Mouse (Mus musculus): ENCODE measurements at regions not wholly inside any gene's neighbourhood (a gene's known extent, or its start where the extent isn't known, plus 50 kb on each side); places are given as distances from the start of the nearest gene placed in this dataset.

GRCm38 (mm10) chr3:143291793-143292192, 410.0 kb upstream of the Pkn2 start:
- TF ChIP-seq CTCF (IDR thresholded peaks at IDR 0.05 in 2 of 3, conservative IDR thresholded peaks at IDR 0.05 in 1 of 3; ENCODE audit: control insufficient read depth in 1 of 3, insufficient read depth in 1 of 3, low read depth in 2 of 3, low read length in 3 of 3, poor library complexity in 1 of 3, severe bottlenecking in 1 of 3): no peak
- no peak for TF ChIP-seq EP300 (IDR thresholded peaks at IDR 0.05; ENCODE audit: low read depth in 1 of 2, low read length in 2 of 2)
- TF ChIP-seq POLR2A (IDR thresholded peaks at IDR 0.05; ENCODE audit: control insufficient read depth in 1 of 2, insufficient read depth in 1 of 2, low read depth in 1 of 2, low read length in 2 of 2, poor library complexity in 1 of 2): no peak
- no peak for TF ChIP-seq TAL1 (IDR thresholded peaks at IDR 0.05; ENCODE audit: low read length)
- no peak for TF ChIP-seq JUND (IDR thresholded peaks at IDR 0.05; ENCODE audit: low read depth, low read length)
- no peak for TF ChIP-seq KAT2A (conservative IDR thresholded peaks at IDR 0.05; ENCODE audit: low read depth, low read length)
- TF ChIP-seq ZMIZ1 (IDR thresholded peaks at IDR 0.05; ENCODE audit: low read depth, low read length): no peak
- no peak for TF ChIP-seq GATA1 (IDR thresholded peaks at IDR 0.05; ENCODE audit: low read depth, low read length)
- TF ChIP-seq MXI1 (IDR thresholded peaks at IDR 0.05; ENCODE audit: low read depth, low read length): no peak
- no peak for TF ChIP-seq ETS1 (IDR thresholded peaks at IDR 0.05; ENCODE audit: low read depth, low read length)
- no peak for TF ChIP-seq E2F4 (IDR thresholded peaks at IDR 0.05; ENCODE audit: borderline replicate concordance, low read depth, low read length)
- no peak for TF ChIP-seq NRF1 (IDR thresholded peaks at IDR 0.05; ENCODE audit: insufficient read depth, low read depth, low read length, poor library complexity, severe bottlenecking)
- no peak for TF ChIP-seq MYC (IDR thresholded peaks at IDR 0.05; ENCODE audit: low read depth, low read length)
- TF ChIP-seq HCFC1 (IDR thresholded peaks at IDR 0.05; ENCODE audit: low read depth, low read length): no peak
